In the genomic region with DNA sequence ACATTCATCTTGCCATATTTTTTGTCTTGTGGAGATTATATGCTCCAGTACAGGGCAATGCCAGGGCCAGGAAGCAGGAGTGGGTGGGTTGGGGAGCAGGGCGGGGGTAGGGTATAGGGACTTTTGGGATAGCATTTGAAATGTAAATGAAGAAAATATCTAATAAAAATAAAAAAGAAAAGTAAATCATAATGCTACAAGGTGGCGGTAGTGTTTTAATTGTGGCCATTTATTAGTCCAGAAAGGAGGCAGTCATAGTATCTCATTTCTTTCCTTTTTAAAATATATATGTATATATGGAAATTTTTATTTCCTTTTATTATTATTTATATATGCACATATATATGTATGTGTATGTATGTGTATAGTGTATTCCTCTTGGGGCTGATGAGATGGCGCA, we compare ENCODE assay signal across 23 mouse cellular contexts.
DNase-seq lines count a peak whose midpoint lies in the region; ATAC-seq and TF ChIP-seq lines count a peak whose summit lies in the region.
"Had no signal": no experiment of that assay in that cellular context is flagged by ENCODE, and none has a peak within 500 bp of the region (broad histone marks: within the 10 kb centered on the region; RNA-seq: fewer than 3 reads in every experiment).

No protein-coding gene starts in this region.

- no peak overlapping the region for H3K4me3 ChIP-seq in heart, adult 2 months
- no peak overlapping the region for H3K4me3 ChIP-seq in left cerebral cortex, adult 2 months
- H3K4me3 ChIP-seq: embryonic facial prominence, embryonic 13.5 days; embryonic facial prominence, embryonic 15.5 days; erythroblast, embryonic 14.5 days; forebrain, embryonic 10.5 days; forebrain, embryonic 12.5 days had no signal

- intact Hi-C loops in heart, adult 2 months (cut with DNase I) = no loop called here
- intact Hi-C loops in left cerebral cortex, adult 2 months (cut with DNase I) = no loop called here
- intact Hi-C loops in left cerebral cortex, postnatal 14 days (cut with DNase I) = no loop called here

- no peaks in the 10 kb centered on the region for H3K79me2 ChIP-seq in heart, adult 2 months (replicated peaks; ENCODE audit: control insufficient read depth, insufficient read depth, low read length)

- H3K36me3 ChIP-seq in heart, adult 2 months (ENCODE audit: control insufficient read depth, insufficient read depth, low read length) = no peaks in the 10 kb centered on the region
- H3K36me3 ChIP-seq: embryonic facial prominence, embryonic 13.5 days; forebrain, embryonic 10.5 days; forebrain, embryonic 12.5 days had no signal

- ATAC-seq in CD4-positive, CD25-positive, alpha-beta regulatory T cell, adult 4 months = no peak
- ATAC-seq: forebrain, embryonic 14.5 days; forebrain, embryonic 16.5 days had no signal

- no peaks in the 10 kb centered on the region for H3K4me1 ChIP-seq in heart, adult 2 months (ENCODE audit: control insufficient read depth, insufficient read depth, low read length)
- H3K4me1 ChIP-seq: embryonic facial prominence, embryonic 13.5 days; embryonic facial prominence, embryonic 15.5 days; forebrain, embryonic 10.5 days; forebrain, embryonic 12.5 days had no signal

- H3K27ac ChIP-seq in heart, adult 2 months = no peak overlapping the region
- no peak overlapping the region for H3K27ac ChIP-seq in left cerebral cortex, adult 2 months
- H3K27ac ChIP-seq: embryonic facial prominence, embryonic 13.5 days; embryonic facial prominence, embryonic 15.5 days; forebrain, embryonic 10.5 days; forebrain, embryonic 12.5 days had no signal

- peak; percentile 13 for DNase-seq in cerebellum, adult 9-10 months
- DNase-seq in cerebellum, postnatal 14 days = no peak
- DNase-seq in heart, adult 2 months = no peak
- DNase-seq in heart, postnatal 4 days = no peak
- no peak for DNase-seq in left cerebral cortex, adult 2 months (ENCODE audit: extremely low spot score in 1 of 2, low spot score in 2 of 2)
- DNase-seq in left cerebral cortex, postnatal 14 days (ENCODE audit: low spot score in 2 of 2) = no peak
- DNase-seq: adrenal gland, adult 2 months; adrenal gland, postnatal 10 days; adrenal gland, postnatal 25 days; B cell, adult 2 months; cerebellum, adult 11 months; cerebellum, adult 18-20 months; cerebellum, adult 8-10 months; cerebellum, postnatal 36 days; embryo, embryonic 11 days had no signal

- 98% methylated on average over 3 of the region's 3 CpGs for WGBS in heart, adult 2 months

- no peak for TF ChIP-seq EP300 in heart, adult 2 months (IDR thresholded peaks at IDR 0.05; ENCODE audit: insufficient read depth, low read depth, low read length)

- no peak overlapping the region for H3K9ac ChIP-seq in heart, adult 2 months (ENCODE audit: low read depth, low read length)
- H3K9ac ChIP-seq: embryonic facial prominence, embryonic 13.5 days; embryonic facial prominence, embryonic 15.5 days; forebrain, embryonic 12.5 days had no signal

- TF ChIP-seq POLR2A in heart, adult 2 months (IDR thresholded peaks at IDR 0.05; ENCODE audit: insufficient read depth, low read depth, low read length) = no peak

- H3K27me3 ChIP-seq in heart, adult 2 months (ENCODE audit: control insufficient read depth, insufficient read depth, low read length) = no peaks in the 10 kb centered on the region
- H3K27me3 ChIP-seq: embryonic facial prominence, embryonic 13.5 days; embryonic facial prominence, embryonic 15.5 days; forebrain, embryonic 12.5 days had no signal

- peak; percentile 56 for TF ChIP-seq CTCF in heart, adult 2 months (IDR thresholded peaks at IDR 0.05)
- peak; percentile 34 for TF ChIP-seq CTCF in left cerebral cortex, adult 2 months (IDR thresholded peaks at IDR 0.05)
